Mouse (Mus musculus) myocyte (in vitro differentiated cells): ENCODE data around the gene Spef1.

ENCODE experiments used
- E2F4 ChIP-seq: IDR thresholded peaks from one replicate; pipeline ENCODE4 v1.6.1; 2011; ENCODE audit warnings: mild to moderate bottlenecking, control low read depth, moderate library complexity; ENCODE audit not compliant: insufficient read depth
- SRF ChIP-seq: IDR thresholded peaks from one replicate; pipeline ENCODE4 v1.6.1; 2011; ENCODE audit warnings: low read depth; ENCODE audit not compliant: control insufficient read depth, insufficient read length

- TF ChIP-seq E2F4 = no peak
- no peak for TF ChIP-seq SRF
Observed at GRCm38 (mm10) chr2:131132930-131133547, 54.0 kb downstream of the Spef1 start, which contains the start of gene Gm11037.
